Mouse (Mus musculus) heart, embryonic 13.5 days (tissue): ENCODE measurements around the gene Dscam. TPM values are rescaled to one million over a fixed set of nuclear protein-coding genes. Genes with fewer than 3 reads are reported as not detected.

ENCODE experiments used
- ATAC-seq: fragments of 200-750 bp; cut with Nextera tagmentation; 2 replicates; pipeline ENCODE4 v1.8.0; 2017; ENCODE audit warnings: moderate TSS enrichment; ENCODE audit not compliant: insufficient number of reproducible peaks, low FRiP score, low TSS enrichment; ENCODE audit errors: extremely low read depth
- H3K27ac ChIP-seq: fragments of 300-500 bp; sonication (generic); replicated peaks from 2 replicates; pipeline ENCODE4 v1.5.1; 2015; ENCODE audit warnings: moderate library complexity, mild to moderate bottlenecking, inconsistent platforms
- H3K27me3 ChIP-seq: fragments of 300-500 bp; sonication (generic); replicated peaks from 2 replicates; pipeline ENCODE4 v1.6.1; 2015; ENCODE audit warnings: mild to moderate bottlenecking, inconsistent platforms
- H3K36me3 ChIP-seq: fragments of 300-500 bp; sonication (generic); 2 replicates; pipeline ENCODE4 v1.6.1; 2015; ENCODE audit warnings: mild to moderate bottlenecking, inconsistent platforms
- H3K4me1 ChIP-seq: fragments of 300-500 bp; sonication (generic); 2 replicates; pipeline ENCODE4 v1.6.1; 2015; ENCODE audit warnings: inconsistent platforms
- H3K4me2 ChIP-seq: fragments of 300-500 bp; sonication (generic); 2 replicates; pipeline ENCODE4 v1.6.1; 2015; ENCODE audit warnings: inconsistent platforms, mild to moderate bottlenecking, moderate library complexity
- H3K4me3 ChIP-seq: fragments of 300-500 bp; sonication (generic); 2 replicates; pipeline ENCODE4 v1.5.1; 2015; ENCODE audit warnings: moderate library complexity, mild to moderate bottlenecking, inconsistent platforms
- H3K9ac ChIP-seq: fragments of 300-500 bp; sonication (generic); 2 replicates; pipeline ENCODE4 v1.6.1; 2015; ENCODE audit warnings: inconsistent platforms, mild to moderate bottlenecking, moderate library complexity
- H3K9me3 ChIP-seq: fragments of 300-500 bp; sonication (generic); 2 replicates; pipeline ENCODE4 v1.6.1; 2016; ENCODE audit warnings: inconsistent platforms
- WGBS: fragments of 180-500 bp; shearing (Covaris S2); methylation state at CpG from one replicate; pipeline ENCODE4 v1.1.7; 2015; ENCODE audit warnings: mixed read lengths; 5-methylcytosine and 5-hydroxymethylcytosine counted together
- polyA plus RNA-seq: library from polyadenylated mRNA; unstranded; fragments of >200 nt; fragmentation: Nextera tagmentation; extraction: Ambion mirVana; gene quantifications from 2 replicates; pipeline ENCODE4 v1.2.1, GENCODE M21; 2015

Dscam gene
- not detected in 2 replicates for polyA plus RNA-seq

DNA sequence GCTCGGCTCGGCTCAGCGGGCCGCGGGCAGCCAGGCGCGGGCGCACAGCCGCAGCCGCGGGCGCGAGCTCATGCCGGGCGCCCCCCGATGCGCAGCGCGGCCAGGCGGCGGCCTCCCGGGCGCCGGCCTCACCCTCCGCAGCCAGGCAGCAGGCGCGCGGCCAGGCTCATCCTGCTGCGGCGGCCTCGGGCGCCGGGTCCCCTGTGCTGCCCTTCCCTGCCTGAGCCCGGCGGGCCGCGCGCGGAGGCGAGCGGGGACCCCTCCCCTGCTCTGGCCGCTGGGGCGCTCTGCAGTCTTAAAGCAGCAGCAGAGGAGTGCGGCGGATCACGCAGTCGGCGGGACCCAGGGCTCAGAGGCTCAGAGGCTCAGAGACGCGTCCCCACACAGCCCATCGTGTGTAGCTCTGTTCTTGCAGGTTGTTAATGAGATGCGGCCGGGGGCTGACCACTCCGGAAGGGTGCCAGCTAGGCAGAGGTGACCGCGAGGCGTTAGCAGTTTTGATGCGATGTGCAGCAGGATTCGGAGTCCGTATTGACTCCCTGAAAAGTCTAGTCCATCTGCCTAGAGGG, at the start of gene Dscam:
TSS of gene Dscam (minus strand) at position 240 of the 569 bp plus-strand sequence.
- H3K27ac ChIP-seq: no peak within 1 kb of the TSS
- no peaks in the 10 kb centered on the region for H3K36me3 ChIP-seq
- no peaks in the 10 kb centered on the region for H3K9me3 ChIP-seq
- H3K27me3 ChIP-seq: peaks cover 81% of the 10 kb centered on the region
- peak within 1 kb of the TSS; percentile 96 for H3K4me2 ChIP-seq
- peak within 1 kb of the TSS; percentile 65 for H3K4me3 ChIP-seq
- peaks cover 8% of the 10 kb centered on the region; the same call in 1 of the 2 replicates for H3K4me1 ChIP-seq
- peak within 1 kb of the TSS; percentile 75 for H3K9ac ChIP-seq
- 2% methylated on average over 35 of the region's 60 CpGs for WGBS
- no peak for ATAC-seq

- no peaks in the 10 kb centered on the region for H3K4me1 ChIP-seq
- H3K4me2 ChIP-seq: no peak overlapping the region
- WGBS: 73% methylated on average over 2 of the region's 2 CpGs
- no peak for ATAC-seq
- no peak overlapping the region for H3K27ac ChIP-seq
- no peaks in the 10 kb centered on the region for H3K27me3 ChIP-seq
- no peak overlapping the region for H3K9ac ChIP-seq
- H3K36me3 ChIP-seq: no peaks in the 10 kb centered on the region
- peaks cover 12% of the 10 kb centered on the region for H3K9me3 ChIP-seq
- H3K4me3 ChIP-seq: no peak overlapping the region
Measured at GRCm38 (mm10) chr16:97219381-97219780, 48.8 kb upstream of the Dscam start.

DNA sequence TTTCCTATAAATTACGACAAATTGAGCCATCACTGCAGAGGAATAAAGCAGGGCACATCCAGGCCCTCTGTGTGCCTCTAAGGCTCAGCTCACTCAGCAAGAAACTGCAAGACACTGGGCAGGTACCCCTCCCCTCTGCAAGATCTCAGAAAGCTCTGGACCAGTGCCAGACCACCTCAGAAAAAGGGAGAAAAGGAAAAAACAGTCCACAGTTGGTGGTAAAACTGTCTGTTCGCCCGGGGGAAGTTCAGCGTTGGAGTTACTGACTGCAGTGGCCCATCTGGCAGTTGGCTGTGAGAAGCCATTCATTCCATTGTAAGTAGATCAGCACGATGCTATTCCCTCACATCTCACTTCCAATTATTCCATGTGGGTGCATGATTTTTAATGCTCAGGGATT, 39.4 kb upstream of the Dscam start:
- no peak overlapping the region for H3K4me3 ChIP-seq
- WGBS: 59% methylated on average over 5 of the region's 5 CpGs
- H3K9ac ChIP-seq: no peak overlapping the region
- peaks cover 6% of the 10 kb centered on the region for H3K9me3 ChIP-seq
- no peak overlapping the region for H3K4me2 ChIP-seq
- H3K36me3 ChIP-seq: no peaks in the 10 kb centered on the region
- H3K4me1 ChIP-seq: no peaks in the 10 kb centered on the region
- H3K27ac ChIP-seq: no peak overlapping the region
- no peak for ATAC-seq
- no peaks in the 10 kb centered on the region for H3K27me3 ChIP-seq

DNA sequence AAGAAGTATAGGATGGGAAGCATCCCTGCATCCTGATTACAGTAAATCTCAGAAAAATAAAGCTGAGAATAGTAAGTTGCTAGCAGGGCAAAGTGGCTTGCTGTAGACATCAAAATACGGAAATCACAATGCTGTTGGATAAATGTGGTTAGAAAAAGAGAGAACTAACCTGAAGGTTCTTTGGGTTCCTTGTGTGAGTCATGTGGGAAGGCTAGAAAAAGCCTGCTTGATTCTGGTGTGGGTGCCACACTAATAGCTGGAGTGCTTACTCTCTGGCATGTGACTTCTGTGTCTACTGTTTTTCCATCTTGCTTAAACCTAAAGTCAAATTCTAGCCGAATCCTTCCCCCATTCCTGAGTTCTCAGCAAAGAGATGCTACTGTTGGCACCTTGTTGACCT, 37.7 kb upstream of the Dscam start:
- H3K4me1 ChIP-seq: no peaks in the 10 kb centered on the region
- no peaks in the 10 kb centered on the region for H3K36me3 ChIP-seq
- H3K4me2 ChIP-seq: no peak overlapping the region
- H3K27ac ChIP-seq: no peak overlapping the region
- no peak overlapping the region for H3K4me3 ChIP-seq
- no peak for ATAC-seq
- no peaks in the 10 kb centered on the region for H3K27me3 ChIP-seq
- no peaks in the 10 kb centered on the region for H3K9me3 ChIP-seq
- no peak overlapping the region for H3K9ac ChIP-seq
- WGBS: 65% methylated on average over 2 of the region's 2 CpGs

DNA sequence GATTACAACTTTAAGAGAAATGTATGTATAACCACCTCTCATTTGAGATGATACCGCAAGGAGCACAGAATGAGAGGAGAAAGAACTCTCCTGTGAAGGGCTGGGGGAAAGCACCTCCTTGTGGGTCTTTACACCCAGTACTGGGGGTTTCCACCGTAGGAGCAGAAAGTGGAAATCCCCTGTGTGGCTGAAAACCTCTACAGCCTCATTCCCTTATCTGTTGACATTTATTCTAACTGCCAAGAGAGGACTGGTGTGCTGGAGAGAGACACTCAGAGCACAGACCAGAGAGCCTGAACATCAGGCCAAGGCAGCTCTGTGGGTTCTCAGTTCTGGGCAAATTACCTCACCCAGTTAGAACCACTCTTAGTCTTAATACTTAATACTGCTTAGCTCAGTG, 33.5 kb upstream of the Dscam start:
- Histone ChIP-seq H3K4me3 (no peak overlapping the region), H3K4me1 (no peaks in the 10 kb centered on the region), H3K9ac (no peak overlapping the region), H3K27ac (no peak overlapping the region), H3K9me3 (no peaks in the 10 kb centered on the region), H3K27me3 (no peaks in the 10 kb centered on the region), H3K4me2 (no peak overlapping the region), H3K36me3 (no peaks in the 10 kb centered on the region)
- ATAC-seq: no peak
- 54% methylated on average over 2 of the region's 2 CpGs for WGBS

- Histone ChIP-seq H3K4me1 (no peaks in the 10 kb centered on the region), H3K9me3 (no peaks in the 10 kb centered on the region), H3K4me2 (no peak overlapping the region), H3K36me3 (no peaks in the 10 kb centered on the region), H3K27me3 (no peaks in the 10 kb centered on the region), H3K9ac (no peak overlapping the region), H3K27ac (no peak overlapping the region), H3K4me3 (no peak overlapping the region)
- no peak for ATAC-seq
- WGBS: 85% methylated on average over 2 of the region's 2 CpGs
Measured at GRCm38 (mm10) chr16:97203554-97203953, 33.0 kb upstream of the Dscam start.

DNA sequence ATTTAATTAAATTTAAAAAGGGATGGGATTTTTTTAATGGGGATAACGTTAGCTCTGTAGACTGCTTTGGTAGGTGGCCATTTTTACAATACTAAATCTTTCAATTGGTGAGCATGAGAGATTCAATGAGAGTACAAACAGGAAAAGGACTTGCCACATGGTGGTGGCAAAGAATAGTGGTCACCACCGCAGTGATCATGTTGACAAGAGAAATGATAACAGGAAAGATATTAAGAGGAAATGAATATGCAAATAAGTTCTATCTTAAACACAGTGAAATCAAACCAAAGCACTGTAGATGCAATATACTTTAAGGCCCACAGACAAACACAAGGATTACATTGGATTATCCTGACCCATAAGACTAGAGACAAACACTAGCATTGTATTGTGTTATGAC, 24.1 kb upstream of the Dscam start:
- Histone ChIP-seq H3K36me3 (no peaks in the 10 kb centered on the region), H3K27ac (no peak overlapping the region), H3K4me2 (no peak overlapping the region), H3K27me3 (no peaks in the 10 kb centered on the region), H3K4me1 (no peaks in the 10 kb centered on the region), H3K9ac (no peak overlapping the region), H3K4me3 (no peak overlapping the region), H3K9me3 (no peaks in the 10 kb centered on the region)
- 78% methylated on average over 2 of the region's 2 CpGs for WGBS
- no peak for ATAC-seq

DNA sequence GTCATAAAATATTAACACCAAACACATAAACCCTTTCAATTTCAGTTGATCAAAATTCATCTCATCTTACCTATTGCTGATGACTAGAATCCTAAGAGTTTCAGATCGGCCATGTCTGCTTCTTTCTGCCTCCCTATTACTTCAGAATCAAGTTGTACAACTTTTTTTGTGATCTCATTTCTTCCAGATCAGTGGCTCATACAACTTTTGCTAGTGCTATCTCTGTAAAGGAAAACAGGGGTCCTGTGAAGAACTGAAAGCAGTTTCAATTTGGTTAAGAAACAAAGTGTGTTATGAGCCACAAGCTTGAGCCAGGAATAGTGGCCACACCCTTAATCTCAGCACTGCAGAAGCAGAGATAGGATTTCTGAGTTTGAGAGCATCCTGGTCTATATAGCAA, 23.6 kb upstream of the Dscam start:
- Histone ChIP-seq H3K4me2 (no peak overlapping the region), H3K36me3 (no peaks in the 10 kb centered on the region), H3K4me3 (no peak overlapping the region), H3K4me1 (no peaks in the 10 kb centered on the region), H3K9ac (no peak overlapping the region), H3K27me3 (no peaks in the 10 kb centered on the region), H3K9me3 (no peaks in the 10 kb centered on the region), H3K27ac (no peak overlapping the region)
- no peak for ATAC-seq
- WGBS: 88% methylated on average over 1 of the region's 1 CpGs

DNA sequence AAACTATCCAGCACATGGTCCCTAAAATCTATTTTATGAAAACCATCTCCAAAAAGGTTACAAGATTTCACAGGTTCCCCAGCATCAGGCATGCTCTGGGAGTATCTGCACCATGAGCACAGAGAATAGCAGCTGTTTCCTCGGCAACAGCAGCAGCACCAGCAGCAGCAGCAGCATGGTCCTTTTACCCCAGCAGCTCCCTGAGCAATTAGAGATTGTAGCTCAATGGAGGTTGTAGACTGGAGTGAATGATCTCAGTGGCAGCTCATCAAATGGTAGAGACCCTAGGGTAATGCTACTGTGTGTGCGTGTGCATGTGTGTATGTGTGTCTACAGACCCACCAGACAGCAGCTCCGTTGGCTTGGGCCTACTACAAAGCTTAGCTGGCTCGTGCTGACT, 21.7 kb upstream of the Dscam start:
- H3K4me2 ChIP-seq: no peak overlapping the region
- 75% methylated on average over 4 of the region's 4 CpGs for WGBS
- H3K4me3 ChIP-seq: no peak overlapping the region
- H3K9ac ChIP-seq: no peak overlapping the region
- H3K4me1 ChIP-seq: no peaks in the 10 kb centered on the region
- no peak overlapping the region for H3K27ac ChIP-seq
- ATAC-seq: no peak
- no peaks in the 10 kb centered on the region for H3K36me3 ChIP-seq
- no peaks in the 10 kb centered on the region for H3K27me3 ChIP-seq
- no peaks in the 10 kb centered on the region for H3K9me3 ChIP-seq

GRCm38 (mm10) chr16:97190604-97191003, 20.1 kb upstream of the Dscam start:
- Histone ChIP-seq H3K4me1 (no peaks in the 10 kb centered on the region), H3K27me3 (no peaks in the 10 kb centered on the region), H3K27ac (no peak overlapping the region), H3K9ac (no peak overlapping the region), H3K4me2 (no peak overlapping the region), H3K4me3 (no peak overlapping the region), H3K36me3 (no peaks in the 10 kb centered on the region), H3K9me3 (0 out of 2 replicates have a peak, but pooled peaks cover 3% of the 10 kb centered on the region)
- 78% methylated on average over 1 of the region's 1 CpGs for WGBS
- ATAC-seq: no peak

GRCm38 (mm10) chr16:97171500-97171899, 948 bp upstream of the Dscam start:
- Histone ChIP-seq H3K9ac (no peak overlapping the region), H3K9me3 (no peaks in the 10 kb centered on the region), H3K36me3 (no peaks in the 10 kb centered on the region), H3K4me2 (no peak overlapping the region), H3K4me3 (no peak overlapping the region), H3K4me1 (0 out of 2 replicates have a peak, but pooled peaks cover 8% of the 10 kb centered on the region), H3K27ac (no peak overlapping the region), H3K27me3 (peaks cover 74% of the 10 kb centered on the region)
- no peak for ATAC-seq
- 52% methylated on average over 8 of the region's 8 CpGs for WGBS

- H3K9ac ChIP-seq: peak overlapping the region; percentile 75
- ATAC-seq: no peak
- 1% methylated on average over 37 of the region's 51 CpGs for WGBS
Measured at GRCm38 (mm10) chr16:97169901-97170512, 545 bp downstream of the Dscam start.

More at GRCm38 (mm10) chr16:97169901-97170512, 545 bp downstream of the Dscam start:
- Histone ChIP-seq H3K4me3 (peak overlapping the region; percentile 65), H3K4me1 (peaks cover 14% of the 10 kb centered on the region; the same call in 1 of the 2 replicates), H3K27ac (no peak overlapping the region), H3K36me3 (no peaks in the 10 kb centered on the region), H3K27me3 (peaks cover 80% of the 10 kb centered on the region), H3K4me2 (peak overlapping the region; percentile 96), H3K9me3 (no peaks in the 10 kb centered on the region)
